Mouse (Mus musculus): ENCODE data around the gene Sytl4. TPM values are rescaled to one million over a fixed set of nuclear protein-coding genes. Genes with fewer than 3 reads are reported as not detected.

The Sytl4 gene
- total and polyA plus RNA-seq, 3 experiments = 0.04 to 0.09 TPM; not detected in 1

DNA sequence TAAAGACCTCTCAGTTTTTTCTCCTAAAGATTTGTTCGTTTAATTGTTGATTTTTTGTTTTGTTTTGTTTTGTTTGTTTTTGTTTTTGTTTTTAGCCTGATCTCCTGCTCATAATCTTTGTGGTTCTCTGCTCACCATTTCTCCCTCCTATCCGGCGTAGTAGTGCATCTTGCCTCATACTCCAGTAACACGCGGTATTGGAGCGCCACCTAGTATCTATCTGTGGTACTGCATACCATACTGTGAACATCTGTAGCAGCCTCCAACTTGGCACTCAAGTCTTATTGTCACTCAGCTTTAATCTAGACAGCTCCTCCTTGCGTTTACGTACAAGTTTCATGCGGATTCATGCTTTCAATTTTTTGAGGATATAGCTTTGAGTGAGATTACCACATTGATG, 37.4 kb upstream of the Sytl4 start:
- Histone ChIP-seq H3K79me2 (replicated peaks; ENCODE audit: control insufficient read depth, extremely low read depth, insufficient read depth, poor library complexity, severe bottlenecking) (no peaks in the 10 kb centered on the region), H3K4me2 (ENCODE audit: insufficient read depth, low read depth, poor library complexity, severe bottlenecking) (no peak overlapping the region), H3K4me1 (ENCODE audit: control insufficient read depth in 1 of 2, insufficient read depth in 2 of 2) (no peaks in the 10 kb centered on the region), H3K27me3 (replicated peaks) (no peaks in the 10 kb centered on the region), H3K27ac (ENCODE audit: insufficient read depth, low read depth) (no peak overlapping the region), H3K9ac (ENCODE audit: insufficient read depth, low read depth) (no peak overlapping the region), H3K36me3 (replicated peaks in 1 of 2; ENCODE audit: control insufficient read depth in 1 of 2, insufficient read depth in 1 of 2, low read length in 1 of 2) (no peaks in the 10 kb centered on the region), H3K4me3 (replicated peaks in 1 of 3; ENCODE audit: low read depth in 2 of 3, low read length in 2 of 3, poor library complexity in 1 of 3) (no peak overlapping the region), H3K9me3 (replicated peaks; ENCODE audit: low read length) (no peaks in the 10 kb centered on the region)
- in situ Hi-C loops (cut with MboI; ENCODE audit: low pct_ligation_motif_present, low pct_unique_long_range_greater_than_20kb, low sequenced_read_pairs) (loop anchor here (10.0 kb wide), 1 partner anchor 54 kb away; no protein-coding TSS in a partner anchor), dilution Hi-C loops (cut with MboI; ENCODE audit: extremely low pct_ligation_motif_present, extremely low pct_unique_long_range_greater_than_20kb, low sequenced_read_pairs) (no loop called here)
- no peak for TF ChIP-seq ZNF384 (IDR thresholded peaks at IDR 0.05; ENCODE audit: low read depth, low read length)
- TF ChIP-seq USF2 (conservative IDR thresholded peaks at IDR 0.05; ENCODE audit: low read depth, low read length) = no peak
- TF ChIP-seq RCOR1 (conservative IDR thresholded peaks at IDR 0.05; ENCODE audit: low read depth, low read length) = no peak
- no peak for TF ChIP-seq MEF2A (IDR thresholded peaks at IDR 0.05; ENCODE audit: borderline replicate concordance, low read depth, low read length)
- TF ChIP-seq PAX5 (IDR thresholded peaks at IDR 0.05; ENCODE audit: low read length) = no peak
- no peak for TF ChIP-seq NRF1 (IDR thresholded peaks at IDR 0.05; ENCODE audit: low read depth, low read length)
- no peak for TF ChIP-seq NELFE (IDR thresholded peaks at IDR 0.05; ENCODE audit: low read depth, low read length)
- no peak for TF ChIP-seq EP300 (IDR thresholded peaks at IDR 0.05; ENCODE audit: low read length)
- TF ChIP-seq MAFK (IDR thresholded peaks at IDR 0.05; ENCODE audit: insufficient replicate concordance, low read length) = no peak
- no peak for TF ChIP-seq ELF1 (IDR thresholded peaks at IDR 0.05; ENCODE audit: low read depth, low read length)
- TF ChIP-seq RAD21 (IDR thresholded peaks at IDR 0.05; ENCODE audit: low read depth, low read length) = peak; percentile 89
- peak; percentile 53 to 88 for TF ChIP-seq CTCF (conservative IDR thresholded peaks at IDR 0.05 in 1 of 2, IDR thresholded peaks at IDR 0.05 in 1 of 2; ENCODE audit: low read depth in 2 of 2, low read length in 2 of 2)
- no peak for TF ChIP-seq E2F4 (IDR thresholded peaks at IDR 0.05; ENCODE audit: insufficient replicate concordance, low read depth, low read length)
- no peak for TF ChIP-seq CHD1 (IDR thresholded peaks at IDR 0.05; ENCODE audit: low read depth, low read length)
- TF ChIP-seq JUN (IDR thresholded peaks at IDR 0.05; ENCODE audit: insufficient read depth, low read depth, low read length) = no peak
- TF ChIP-seq SMC3 (IDR thresholded peaks at IDR 0.05; ENCODE audit: low read depth, low read length) = peak; percentile 83
- TF ChIP-seq ZMIZ1 (IDR thresholded peaks at IDR 0.05; ENCODE audit: low read depth, low read length) = no peak
- peak; percentile 61 for DNase-seq (ENCODE audit: extremely low read depth)

DNA sequence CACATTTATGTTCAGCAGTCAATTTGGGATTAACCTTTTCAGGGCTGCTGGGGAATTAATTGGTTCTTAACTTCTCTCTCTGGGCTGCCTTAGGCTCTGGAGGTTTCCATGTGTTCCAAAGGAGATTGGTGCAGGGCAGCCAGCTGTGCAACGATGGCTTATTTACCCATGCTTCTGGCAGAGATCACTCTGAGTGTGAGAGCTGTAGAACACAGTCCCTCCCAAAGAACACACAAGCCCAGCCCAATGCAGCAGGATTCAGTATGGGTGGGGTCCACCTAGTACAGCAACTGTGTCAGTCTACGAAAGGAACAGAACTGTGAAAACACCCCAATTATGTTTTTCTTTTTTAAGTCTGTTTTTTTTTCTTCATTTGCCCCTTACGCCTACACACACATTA, 14.3 kb upstream of the Sytl4 start:
- in situ Hi-C loops (cut with MboI; ENCODE audit: low pct_ligation_motif_present, low pct_unique_long_range_greater_than_20kb, low sequenced_read_pairs) (no loop called here), dilution Hi-C loops (cut with MboI; ENCODE audit: extremely low pct_ligation_motif_present, extremely low pct_unique_long_range_greater_than_20kb, low sequenced_read_pairs) (no loop called here)
- Histone ChIP-seq H3K9me3 (replicated peaks; ENCODE audit: low read length) (no peaks in the 10 kb centered on the region), H3K36me3 (replicated peaks in 1 of 2; ENCODE audit: control insufficient read depth in 1 of 2, insufficient read depth in 1 of 2, low read length in 1 of 2) (no peaks in the 10 kb centered on the region), H3K4me1 (ENCODE audit: control insufficient read depth in 1 of 2, insufficient read depth in 2 of 2) (no peaks in the 10 kb centered on the region), H3K4me3 (replicated peaks in 1 of 3; ENCODE audit: low read depth in 2 of 3, low read length in 2 of 3, poor library complexity in 1 of 3) (no peak overlapping the region), H3K27me3 (replicated peaks) (no peaks in the 10 kb centered on the region), H3K9ac (ENCODE audit: insufficient read depth, low read depth) (no peak overlapping the region), H3K4me2 (ENCODE audit: insufficient read depth, low read depth, poor library complexity, severe bottlenecking) (no peak overlapping the region), H3K79me2 (replicated peaks; ENCODE audit: control insufficient read depth, extremely low read depth, insufficient read depth, poor library complexity, severe bottlenecking) (no peaks in the 10 kb centered on the region), H3K27ac (ENCODE audit: insufficient read depth, low read depth) (no peak overlapping the region)
- DNase-seq (ENCODE audit: extremely low read depth) = no peak
- TF ChIP-seq NRF1 (IDR thresholded peaks at IDR 0.05; ENCODE audit: low read depth, low read length) (no peak), MYC (IDR thresholded peaks at IDR 0.05; ENCODE audit: low read depth, low read length) (no peak), POLR2A (IDR thresholded peaks at IDR 0.05; ENCODE audit: low read depth, low read length) (no peak), MAFK (IDR thresholded peaks at IDR 0.05; ENCODE audit: insufficient replicate concordance, low read length) (no peak), TCF12 (IDR thresholded peaks at IDR 0.05; ENCODE audit: low read depth, low read length) (no peak)
